Mouse (Mus musculus) E14TG2a.4 (cell line): ENCODE data around the gene Slc2a9.

ENCODE experiments used
- CTCF ChIP-seq: conservative IDR thresholded peaks from 2 replicates; pipeline ENCODE4 v1.5.1; 2014; ENCODE audit warnings: low read length
- POU5F1 ChIP-seq: IDR thresholded peaks from 2 replicates; pipeline ENCODE4 v1.6.1; 2014; ENCODE audit warnings: low read length, borderline replicate concordance

- no peak for TF ChIP-seq CTCF
- TF ChIP-seq POU5F1: no peak
Measured at GRCm38 (mm10) chr5:38493890-38494289, 9.1 kb downstream of the Slc2a9 start.
